In genomic region chr9:59197506-59197905, GRCm38 (mm10) we compare ENCODE assay signal across 12 mouse cellular contexts.
DNase-seq lines count a peak whose midpoint lies in the region; ATAC-seq lines count a peak whose summit lies in the region.
"Had no signal": no experiment of that assay in that cellular context is flagged by ENCODE, and none has a peak within 500 bp of the region (broad histone marks: within the 10 kb centered on the region; RNA-seq: fewer than 3 reads in every experiment).

No protein-coding gene starts in this region.

- H3K4me3 ChIP-seq in hindbrain, embryonic 10.5 days, result no peak overlapping the region
- no peak overlapping the region for H3K4me3 ChIP-seq in hindbrain, embryonic 16.5 days (ENCODE audit: low read length)
- H3K4me3 ChIP-seq: neural tube, embryonic 12.5 days had no signal

- ATAC-seq in hindbrain, embryonic 16.5 days, result no peak

- H3K9ac ChIP-seq in hindbrain, embryonic 16.5 days (ENCODE audit: low read depth, low read length), result no peak overlapping the region
- H3K9ac ChIP-seq: liver, embryonic 14.5 days; neural tube, embryonic 12.5 days had no signal

- H3K27ac ChIP-seq in hindbrain, embryonic 10.5 days, result peak overlapping the region; percentile 40; the same call in 1 of the 2 replicates
- no peak overlapping the region for H3K27ac ChIP-seq in hindbrain, embryonic 16.5 days (ENCODE audit: low read depth, low read length)
- H3K27ac ChIP-seq: kidney, postnatal 0 days; liver, embryonic 14.5 days; neural tube, embryonic 12.5 days had no signal

- WGBS in hindbrain, embryonic 10.5 days, result 74% methylated on average over 12 of the region's 12 CpGs
- WGBS in hindbrain, embryonic 16.5 days, result 74% methylated on average over 12 of the region's 12 CpGs

- no peaks in the 10 kb centered on the region for H3K27me3 ChIP-seq in hindbrain, embryonic 10.5 days (ENCODE audit: insufficient read depth, poor library complexity, severe bottlenecking)
- no peaks in the 10 kb centered on the region for H3K27me3 ChIP-seq in hindbrain, embryonic 16.5 days (replicated peaks; ENCODE audit: control insufficient read depth, insufficient read depth, low read length)
- H3K27me3 ChIP-seq: neural tube, embryonic 12.5 days had no signal

- peak; percentile 16 for DNase-seq in hindbrain, embryonic 10.5 days (ENCODE audit: low spot score)
- peak; percentile 54 to 65 for DNase-seq in cerebellum, postnatal 36 days
- peak; percentile 73 to 81 for DNase-seq in left cerebral cortex, adult 18-20 months (ENCODE audit: low spot score in 2 of 2)
- peak; percentile 69 for DNase-seq in right cerebral cortex, postnatal 25 days
- DNase-seq in liver, result no peak
- DNase-seq in adrenal gland, postnatal 36 days, result no peak
- DNase-seq in neural tube, embryonic 10.5 days (ENCODE audit: extremely low spot score, low spot score), result no peak
- DNase-seq: heart, postnatal 10 days had no signal

- no peak overlapping the region for H3K4me2 ChIP-seq in hindbrain, embryonic 16.5 days (ENCODE audit: low read length)
- H3K4me2 ChIP-seq: neural tube, embryonic 12.5 days had no signal

- no peaks in the 10 kb centered on the region for H3K36me3 ChIP-seq in hindbrain, embryonic 10.5 days
- no peaks in the 10 kb centered on the region for H3K36me3 ChIP-seq in hindbrain, embryonic 16.5 days (ENCODE audit: control insufficient read depth, insufficient read depth, low read length)
- H3K36me3 ChIP-seq: neural tube, embryonic 12.5 days had no signal

- H3K4me1 ChIP-seq in hindbrain, embryonic 10.5 days (replicated peaks), result peaks cover 14% of the 10 kb centered on the region; the same call in 1 of the 2 replicates
- H3K4me1 ChIP-seq in hindbrain, embryonic 16.5 days (ENCODE audit: control insufficient read depth, insufficient read depth, low read depth, low read length), result peaks cover 2% of the 10 kb centered on the region; the same call in 1 of the 2 replicates

- H3K9me3 ChIP-seq in hindbrain, embryonic 10.5 days, result no peaks in the 10 kb centered on the region
- H3K9me3 ChIP-seq in hindbrain, embryonic 16.5 days (ENCODE audit: control insufficient read depth, low read length), result no peaks in the 10 kb centered on the region
- H3K9me3 ChIP-seq: neural tube, embryonic 12.5 days had no signal

Comparison
In these comparisons a context has a peak if more than half of its experiments do, and no peak if none do; other contexts are left out.
1. DNase-seq: peak in hindbrain, embryonic 10.5 days (single experiment), cerebellum, postnatal 36 days (2 of 2), left cerebral cortex, adult 18-20 months (2 of 2) and right cerebral cortex, postnatal 25 days (single experiment); none in liver (single experiment), adrenal gland, postnatal 36 days (0 of 2) and neural tube, embryonic 10.5 days (single experiment).